Comparison of ENCODE assay signal across 8 mouse cellular contexts in the genomic region with DNA sequence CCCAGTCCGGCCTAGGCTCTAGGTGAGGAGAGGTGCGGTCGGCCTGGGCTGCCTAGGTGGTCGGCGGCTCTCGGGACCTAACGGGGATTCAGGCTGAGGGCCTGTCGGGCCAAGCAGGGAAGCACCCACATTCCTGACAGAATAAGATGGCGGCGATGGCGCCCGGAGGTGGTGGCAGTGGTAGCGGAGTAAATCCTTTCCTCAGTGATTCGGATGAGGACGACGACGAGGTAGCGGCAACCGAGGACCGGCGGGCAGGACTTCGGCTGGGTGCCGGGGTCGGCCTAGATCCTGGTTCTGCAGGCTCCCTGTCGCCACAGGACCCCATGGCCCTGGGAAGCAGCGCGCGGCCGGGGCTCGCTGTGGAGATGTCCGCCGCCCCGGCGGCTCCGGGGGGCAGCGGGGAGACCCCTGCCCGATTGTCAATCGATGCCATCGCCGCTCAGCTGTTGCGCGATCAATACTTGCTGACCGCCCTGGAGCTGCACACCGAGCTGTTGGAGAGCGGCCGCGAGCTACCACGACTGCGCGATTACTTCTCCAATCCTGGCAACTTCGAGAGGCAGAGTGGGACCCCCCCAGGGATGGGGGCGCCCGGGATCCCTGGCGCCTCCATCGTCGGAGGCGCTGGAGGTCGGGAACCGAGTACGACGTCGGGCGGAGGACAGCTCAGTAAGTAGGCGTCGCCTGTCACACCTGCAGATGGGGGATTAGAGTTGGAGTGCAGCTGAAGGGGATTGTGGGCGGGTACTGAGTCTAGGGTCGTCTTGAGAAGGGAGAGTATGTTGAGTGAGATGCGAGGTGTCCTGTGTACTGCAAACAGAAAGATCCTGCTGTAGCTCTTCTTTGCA. TPM values are rescaled to one million over a fixed set of nuclear protein-coding genes. Genes with fewer than 3 reads are reported as not detected.
A peak's percentile ranks its signal among the peaks of the same experiment; 100 is the strongest.
DNase-seq lines count a peak whose midpoint lies in the region; ATAC-seq lines count a peak whose summit lies in the region.

No protein-coding gene starts in this region.

- no peak for DNase-seq in heart, embryonic 10.5 days (ENCODE audit: low spot score)
- no peak for DNase-seq in heart, postnatal 4 days
- DNase-seq in CD8-positive naive resting alpha-beta T cell, adult 2 months (ENCODE audit: low read depth in 2 of 2, low spot score in 2 of 2) = peak; percentile 6 to 12
- DNase-seq in embryo, embryonic 11 days = peak; percentile 38
- no peak for DNase-seq in hindbrain, embryonic 11.5 days (ENCODE audit: low spot score)
- peak; percentile 47 for DNase-seq in liver
- DNase-seq in ovary, postnatal 36 days (ENCODE audit: low spot score) = no peak

- peak overlapping the region; percentile 87 for H3K4me3 ChIP-seq in heart, embryonic 10.5 days
- peak overlapping the region; percentile 97 for H3K4me3 ChIP-seq in hindbrain, embryonic 11.5 days (ENCODE audit: low read depth, low read length)
- peak overlapping the region; percentile 88 for H3K4me3 ChIP-seq in neural tube, embryonic 13.5 days

- peaks cover 11% of the 10 kb centered on the region; the same call in 1 of the 2 replicates for H3K4me1 ChIP-seq in heart, embryonic 10.5 days
- no peaks in the 10 kb centered on the region for H3K4me1 ChIP-seq in hindbrain, embryonic 11.5 days (replicated peaks; ENCODE audit: control insufficient read depth, insufficient read depth, low read length)
- peaks cover 46% of the 10 kb centered on the region for H3K4me1 ChIP-seq in neural tube, embryonic 13.5 days (replicated peaks)

- peak; percentile 62 for ATAC-seq in hindbrain, embryonic 11.5 days (ENCODE audit: low FRiP score)
- peak; percentile 62 for ATAC-seq in neural tube, embryonic 13.5 days (ENCODE audit: low read depth)

- under 1% methylated on average over 68 of the region's 68 CpGs for WGBS in heart, embryonic 10.5 days
- WGBS in hindbrain, embryonic 11.5 days = under 1% methylated on average over 66 of the region's 68 CpGs
- WGBS in neural tube, embryonic 13.5 days = under 1% methylated on average over 68 of the region's 68 CpGs

- H3K9me3 ChIP-seq in heart, embryonic 10.5 days = no peaks in the 10 kb centered on the region
- H3K9me3 ChIP-seq in hindbrain, embryonic 11.5 days (ENCODE audit: control insufficient read depth, low read length) = no peaks in the 10 kb centered on the region
- no peaks in the 10 kb centered on the region for H3K9me3 ChIP-seq in neural tube, embryonic 13.5 days

- peak overlapping the region; percentile 84 for H3K27ac ChIP-seq in heart, embryonic 10.5 days
- peak overlapping the region; percentile 81 for H3K27ac ChIP-seq in hindbrain, embryonic 11.5 days (ENCODE audit: low read depth, low read length)
- H3K27ac ChIP-seq in neural tube, embryonic 13.5 days (replicated peaks) = peak overlapping the region; percentile 83

- no peaks in the 10 kb centered on the region for H3K36me3 ChIP-seq in heart, embryonic 10.5 days
- no peaks in the 10 kb centered on the region for H3K36me3 ChIP-seq in hindbrain, embryonic 11.5 days (ENCODE audit: control insufficient read depth, insufficient read depth, low read length)
- peaks cover 4% of the 10 kb centered on the region; the same call in 1 of the 2 replicates for H3K36me3 ChIP-seq in neural tube, embryonic 13.5 days

- peak overlapping the region; percentile 77 for H3K9ac ChIP-seq in hindbrain, embryonic 11.5 days (ENCODE audit: low read depth, low read length)
- H3K9ac ChIP-seq in neural tube, embryonic 13.5 days = peak overlapping the region; percentile 90

- no peaks in the 10 kb centered on the region for H3K27me3 ChIP-seq in heart, embryonic 10.5 days (ENCODE audit: insufficient read depth, poor library complexity, severe bottlenecking)
- H3K27me3 ChIP-seq in hindbrain, embryonic 11.5 days (ENCODE audit: control insufficient read depth, insufficient read depth, low read length) = no peaks in the 10 kb centered on the region
- H3K27me3 ChIP-seq in neural tube, embryonic 13.5 days = no peaks in the 10 kb centered on the region

- peak overlapping the region; percentile 90 for H3K4me2 ChIP-seq in hindbrain, embryonic 11.5 days (replicated peaks; ENCODE audit: low read depth, low read length)
- H3K4me2 ChIP-seq in neural tube, embryonic 13.5 days = peak overlapping the region; percentile 82

RNA-seq across cellular contexts. Expression of gene Relch, which starts 0.5 kb away (rescaled TPM):
- 21.4 and 21.8 TPM in 2 replicates for polyA plus RNA-seq in heart, embryonic 10.5 days (2016; fragmentation: Nextera tagmentation; extraction: Ambion mirVana)
- 10 to 100 TPM; 28.4 to 35.7 TPM for total RNA-seq in heart, postnatal 4 days (2021)
- 26.2 and 33.5 TPM in 2 replicates for polyA plus RNA-seq in hindbrain, embryonic 11.5 days (2014; fragmentation: Nextera tagmentation; extraction: Ambion mirVana)
- 39.9 and 44.0 TPM in 2 replicates for polyA plus RNA-seq in neural tube, embryonic 13.5 days (2015; fragmentation: Nextera tagmentation; extraction: Ambion mirVana)

RNA-seq across cellular contexts. Expression of gene Pign, which starts 0.7 kb away (rescaled TPM):
- 12.8 and 14.9 TPM in 2 replicates for polyA plus RNA-seq in heart, embryonic 10.5 days (2016; fragmentation: Nextera tagmentation; extraction: Ambion mirVana)
- 10 to 100 TPM; 23.6 to 25.7 TPM for total RNA-seq in heart, postnatal 4 days (2021)
- polyA plus RNA-seq in hindbrain, embryonic 11.5 days (2014; fragmentation: Nextera tagmentation; extraction: Ambion mirVana) = 14.1 and 19.9 TPM in 2 replicates
- polyA plus RNA-seq in neural tube, embryonic 13.5 days (2015; fragmentation: Nextera tagmentation; extraction: Ambion mirVana) = 7.0 and 8.7 TPM in 2 replicates

Comparison
In these comparisons a context has a peak if more than half of its experiments do, and no peak if none do; other contexts are left out.
1. DNase-seq: peak in CD8-positive naive resting alpha-beta T cell, adult 2 months (2 of 2), embryo, embryonic 11 days (single experiment) and liver (single experiment); none in heart, embryonic 10.5 days (single experiment), heart, postnatal 4 days (single experiment), hindbrain, embryonic 11.5 days (single experiment) and ovary, postnatal 36 days (single experiment).
2. Peak in every context shown above with its lines, with median percentiles within 50 percentile points of each other: H3K27ac ChIP-seq and H3K4me3 ChIP-seq.